In the genomic region with DNA sequence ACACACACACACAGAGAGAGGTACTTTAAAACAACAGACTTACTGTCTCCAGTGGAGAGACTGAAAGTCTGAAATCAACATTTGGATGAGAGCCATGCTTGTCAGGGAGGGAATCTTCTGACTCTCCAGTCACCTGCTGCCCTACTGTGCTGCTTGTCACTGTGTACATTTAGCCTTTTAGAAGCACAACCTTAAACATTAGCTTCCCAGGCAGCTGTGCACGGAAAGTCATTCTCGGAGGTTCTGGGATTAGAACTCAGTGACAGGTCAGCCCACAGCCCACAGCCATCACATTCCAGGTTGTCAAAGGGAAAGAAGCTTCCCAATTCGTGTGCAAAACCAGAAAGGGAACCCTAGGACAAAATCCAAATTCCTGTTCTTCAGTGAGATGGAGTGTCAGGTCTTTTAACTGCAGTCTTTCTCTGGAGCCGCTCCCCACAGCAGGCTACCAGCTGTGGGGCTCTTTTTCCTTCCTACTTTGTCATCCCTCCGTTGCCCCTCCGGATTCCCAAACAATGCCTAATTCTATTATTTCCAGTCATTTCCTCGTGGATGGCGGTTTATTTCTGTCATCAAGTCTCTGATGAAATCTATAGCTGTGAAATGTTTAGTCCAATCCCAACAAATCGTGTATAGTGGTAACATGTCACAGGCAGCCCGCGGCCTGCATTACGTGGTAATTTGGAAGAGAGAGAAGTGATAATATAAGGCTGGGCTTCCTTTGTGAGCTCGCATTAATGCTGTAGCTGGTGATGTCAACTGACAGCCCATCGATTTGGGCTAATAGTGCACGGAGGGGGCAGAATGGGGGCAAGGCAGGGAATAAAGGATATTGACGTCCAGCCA, we compare ENCODE assay signal across 8 mouse cellular contexts. TPM values are rescaled to one million over a fixed set of nuclear protein-coding genes. Genes with fewer than 3 reads are reported as not detected.
DNase-seq lines count a peak whose midpoint lies in the region; ATAC-seq and TF ChIP-seq lines count a peak whose summit lies in the region.

No protein-coding gene starts in this region.

- TF ChIP-seq CTCF in layer of hippocampus, adult 2 months (conservative IDR thresholded peaks at IDR 0.05), result no peak

- 0 out of 2 replicates have a peak, but pooled peaks have one; percentile 20 for ATAC-seq in hindbrain, embryonic 15.5 days (ENCODE audit: low FRiP score, low read depth)
- peak; percentile 28; the same call in 1 of the 2 replicates for ATAC-seq in neural tube, embryonic 14.5 days (ENCODE audit: low read depth)
- ATAC-seq in frontal cortex, adult (ENCODE audit: low TSS enrichment), result no peak

- intact Hi-C loops in left cerebral cortex, postnatal 4 days (cut with DNase I), result no loop called here

- no peak overlapping the region; the same call in 1 of the 2 replicates for H3K4me2 ChIP-seq in hindbrain, embryonic 15.5 days
- no peak overlapping the region for H3K4me2 ChIP-seq in neural tube, embryonic 14.5 days (ENCODE audit: low read depth, low read length)

- peaks cover 65% of the 10 kb centered on the region for H3K4me1 ChIP-seq in hindbrain, embryonic 15.5 days (replicated peaks)
- peaks cover 31% of the 10 kb centered on the region for H3K4me1 ChIP-seq in neural tube, embryonic 14.5 days (ENCODE audit: control insufficient read depth, insufficient read depth, low read length)

- DNase-seq in layer of hippocampus, adult 2 months (ENCODE audit: low spot score in 2 of 2), result no peak
- no peak for DNase-seq in layer of hippocampus, adult 9-10 months (ENCODE audit: low spot score)
- DNase-seq in embryo, embryonic 9.5 days (ENCODE audit: extremely low spot score), result peak; percentile 32
- DNase-seq in ovary, postnatal 10 days (ENCODE audit: low spot score), result no peak
- DNase-seq in left cerebral cortex, postnatal 4 days, result no peak

- no peaks in the 10 kb centered on the region for H3K9me3 ChIP-seq in hindbrain, embryonic 15.5 days
- H3K9me3 ChIP-seq in neural tube, embryonic 14.5 days (ENCODE audit: control insufficient read depth, low read length), result no peaks in the 10 kb centered on the region

- peak overlapping the region; percentile 15; the same call in 1 of the 2 replicates for H3K9ac ChIP-seq in hindbrain, embryonic 15.5 days
- no peak overlapping the region; the same call in 1 of the 2 replicates for H3K9ac ChIP-seq in neural tube, embryonic 14.5 days (replicated peaks; ENCODE audit: low read depth, low read length)

- WGBS in hindbrain, embryonic 15.5 days, result 10% methylated on average over 16 of the region's 16 CpGs
- 15% methylated on average over 16 of the region's 16 CpGs for WGBS in neural tube, embryonic 14.5 days

- H3K36me3 ChIP-seq in hindbrain, embryonic 15.5 days, result peaks cover 29% of the 10 kb centered on the region
- peaks cover 30% of the 10 kb centered on the region for H3K36me3 ChIP-seq in neural tube, embryonic 14.5 days (ENCODE audit: control insufficient read depth, insufficient read depth, low read length)

- H3K27ac ChIP-seq in layer of hippocampus, adult 2 months, result peak overlapping the region; percentile 25; the same call in 1 of the 2 replicates
- H3K27ac ChIP-seq in hindbrain, embryonic 15.5 days (replicated peaks), result peak overlapping the region; percentile 49
- peak overlapping the region; percentile 67 for H3K27ac ChIP-seq in neural tube, embryonic 14.5 days (ENCODE audit: low read depth, low read length)

- H3K27me3 ChIP-seq in hindbrain, embryonic 15.5 days, result no peaks in the 10 kb centered on the region
- no peaks in the 10 kb centered on the region for H3K27me3 ChIP-seq in neural tube, embryonic 14.5 days (ENCODE audit: control insufficient read depth, insufficient read depth, low read length)

- H3K4me3 ChIP-seq in layer of hippocampus, adult 2 months, result no peak overlapping the region
- H3K4me3 ChIP-seq in hindbrain, embryonic 15.5 days, result no peak overlapping the region
- H3K4me3 ChIP-seq in neural tube, embryonic 14.5 days (ENCODE audit: low read depth, low read length), result no peak overlapping the region

RNA-seq across cellular contexts. Expression of a gene that starts 7.5 kb away (rescaled TPM):
- total RNA-seq in layer of hippocampus, adult 2 months (2021), result 1,000 to 10,000 TPM; 2,132 to 2,154 TPM
- 3,140 and 3,153 TPM in 2 replicates for polyA plus RNA-seq in hindbrain, embryonic 15.5 days (2015; fragmentation: Nextera tagmentation; extraction: Ambion mirVana)
- polyA plus RNA-seq in neural tube, embryonic 14.5 days (2014; fragmentation: Nextera tagmentation; extraction: Ambion mirVana), result 2,884 and 3,125 TPM in 2 replicates
- total RNA-seq in left cerebral cortex, postnatal 4 days (2021), result 1,000 to 10,000 TPM; 2,038 to 2,082 TPM
